Mouse (Mus musculus) lung, postnatal 0 days (tissue): Measurements from ENCODE around the gene Bcl3. TPM values are rescaled to one million over a fixed set of nuclear protein-coding genes. Genes with fewer than 3 reads are reported as not detected.

Experiments
- ATAC-seq: fragments of 200-750 bp; cut with Nextera tagmentation; 2 replicates; pipeline ENCODE4 v1.8.0; 2017; ENCODE audit warnings: moderate library complexity
- DNase-seq: peaks from one replicate; pipeline ENCODE4 v3.0.0-alpha.2; 2016; ENCODE audit warnings: low spot score
- H3K27ac ChIP-seq: fragments of 300-500 bp; sonication (generic); 2 replicates; pipeline ENCODE4 v1.5.1; 2014; ENCODE audit warnings: antibody characterized with exemption, mild to moderate bottlenecking, low read length, mixed read lengths
- H3K27me3 ChIP-seq: fragments of 300-500 bp; sonication (generic); replicated peaks from 2 replicates; pipeline ENCODE4 v1.6.1; 2014; ENCODE audit warnings: low read length, mixed read lengths; ENCODE audit not compliant: insufficient read depth
- H3K36me3 ChIP-seq: fragments of 300-500 bp; sonication (generic); 2 replicates; pipeline ENCODE4 v1.6.1; 2014; ENCODE audit warnings: low read length, mixed read lengths; ENCODE audit not compliant: insufficient read depth
- H3K4me1 ChIP-seq: fragments of 300-500 bp; sonication (generic); 2 replicates; pipeline ENCODE4 v1.6.1; 2014; ENCODE audit warnings: antibody characterized with exemption, low read depth, low read length, mixed read lengths; ENCODE audit not compliant: insufficient read depth
- H3K4me2 ChIP-seq: fragments of 300-500 bp; sonication (generic); replicated peaks from 2 replicates; pipeline ENCODE4 v1.6.1; 2014; ENCODE audit warnings: low read depth, mild to moderate bottlenecking, low read length, moderate library complexity, mixed read lengths
- H3K4me3 ChIP-seq: fragments of 300-500 bp; sonication (generic); 2 replicates; pipeline ENCODE4 v1.5.1; 2014; ENCODE audit warnings: low read depth, low read length
- H3K9ac ChIP-seq: fragments of 300-500 bp; sonication (generic); replicated peaks from 2 replicates; pipeline ENCODE4 v1.6.1; 2014; ENCODE audit warnings: low read depth, mild to moderate bottlenecking
- H3K9me3 ChIP-seq: fragments of 300-500 bp; sonication (generic); 2 replicates; pipeline ENCODE4 v1.6.1; 2016; ENCODE audit warnings: low read length, mixed read lengths
- CTCF ChIP-seq: IDR thresholded peaks from 2 replicates; pipeline ENCODE4 v1.5.1; 2016; ENCODE audit warnings: antibody characterized with exemption, mild to moderate bottlenecking
- EP300 ChIP-seq: IDR thresholded peaks from 2 replicates; pipeline ENCODE4 v1.6.1; 2016; ENCODE audit warnings: antibody characterized with exemption, mild to moderate bottlenecking, control low read depth
- WGBS: fragments of 180-500 bp; shearing (Covaris S2); extraction: QIAGEN DNeasy Blood & Tissue Kit; methylation state at CpG from one replicate; pipeline ENCODE4 v1.1.7; 2014; 5-methylcytosine and 5-hydroxymethylcytosine counted together
- polyA plus RNA-seq: library from polyadenylated mRNA; unstranded; fragments of >200 nt; fragmentation: Nextera tagmentation; extraction: Ambion mirVana; gene quantifications from 2 replicates; pipeline ENCODE4 v1.2.1, GENCODE M21; 2015

Bcl3 gene
- polyA plus RNA-seq, 1 experiment from 2014 or later, result 8.3 TPM

DNA sequence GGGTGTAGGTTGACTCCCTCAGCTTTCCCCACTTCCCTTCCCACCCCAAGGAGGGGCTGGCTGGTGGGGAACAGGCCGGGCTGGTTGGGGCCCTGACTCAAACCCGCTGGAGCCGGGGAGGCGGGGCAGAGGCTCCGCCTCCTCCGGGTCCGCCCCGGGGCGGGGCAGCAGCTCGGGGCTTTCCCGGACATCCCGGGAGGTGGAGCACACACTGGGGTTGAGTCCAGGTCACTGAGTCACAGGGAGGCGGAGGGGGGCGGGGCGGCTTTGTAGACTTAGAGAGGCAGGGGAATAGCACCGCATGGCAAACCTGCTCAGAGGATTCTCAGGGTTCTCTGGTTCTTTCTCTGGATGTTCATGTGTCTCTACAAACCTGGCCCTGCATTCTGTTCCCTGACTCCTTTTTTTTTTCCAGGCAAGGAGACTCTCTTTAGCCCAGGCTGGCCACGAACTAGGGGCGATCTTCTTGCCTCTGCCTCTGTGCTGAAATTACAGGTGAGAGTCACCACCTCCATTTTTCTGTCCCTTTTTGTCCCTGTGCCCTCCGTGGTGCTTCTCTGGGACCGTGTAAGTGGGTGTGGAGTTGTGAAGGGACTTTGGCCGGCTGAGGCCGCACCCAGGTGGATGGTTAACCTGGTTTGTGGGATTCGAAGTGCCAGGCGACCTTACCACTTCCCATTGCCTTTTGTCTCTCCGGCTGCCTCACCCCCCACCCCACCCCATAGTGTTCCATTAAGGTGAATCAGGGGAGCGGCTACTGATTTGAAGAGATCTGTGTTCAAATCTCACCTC lies 1.8 kb upstream of the Bcl3 start:
- Histone ChIP-seq H3K4me1 (peaks cover 20% of the 10 kb centered on the region; the same call in 1 of the 2 replicates), H3K9ac (no peak overlapping the region), H3K9me3 (no peaks in the 10 kb centered on the region), H3K27ac (peak overlapping the region; percentile 88), H3K36me3 (no peaks in the 10 kb centered on the region), H3K27me3 (no peaks in the 10 kb centered on the region), H3K4me2 (no peak overlapping the region), H3K4me3 (no peak overlapping the region)
- peak; percentile 43 for TF ChIP-seq EP300
- TF ChIP-seq CTCF, result no peak
- DNase-seq (peak; percentile 95), ATAC-seq (peak; percentile 95)
- WGBS, result 20% methylated on average over 24 of the region's 26 CpGs

DNA sequence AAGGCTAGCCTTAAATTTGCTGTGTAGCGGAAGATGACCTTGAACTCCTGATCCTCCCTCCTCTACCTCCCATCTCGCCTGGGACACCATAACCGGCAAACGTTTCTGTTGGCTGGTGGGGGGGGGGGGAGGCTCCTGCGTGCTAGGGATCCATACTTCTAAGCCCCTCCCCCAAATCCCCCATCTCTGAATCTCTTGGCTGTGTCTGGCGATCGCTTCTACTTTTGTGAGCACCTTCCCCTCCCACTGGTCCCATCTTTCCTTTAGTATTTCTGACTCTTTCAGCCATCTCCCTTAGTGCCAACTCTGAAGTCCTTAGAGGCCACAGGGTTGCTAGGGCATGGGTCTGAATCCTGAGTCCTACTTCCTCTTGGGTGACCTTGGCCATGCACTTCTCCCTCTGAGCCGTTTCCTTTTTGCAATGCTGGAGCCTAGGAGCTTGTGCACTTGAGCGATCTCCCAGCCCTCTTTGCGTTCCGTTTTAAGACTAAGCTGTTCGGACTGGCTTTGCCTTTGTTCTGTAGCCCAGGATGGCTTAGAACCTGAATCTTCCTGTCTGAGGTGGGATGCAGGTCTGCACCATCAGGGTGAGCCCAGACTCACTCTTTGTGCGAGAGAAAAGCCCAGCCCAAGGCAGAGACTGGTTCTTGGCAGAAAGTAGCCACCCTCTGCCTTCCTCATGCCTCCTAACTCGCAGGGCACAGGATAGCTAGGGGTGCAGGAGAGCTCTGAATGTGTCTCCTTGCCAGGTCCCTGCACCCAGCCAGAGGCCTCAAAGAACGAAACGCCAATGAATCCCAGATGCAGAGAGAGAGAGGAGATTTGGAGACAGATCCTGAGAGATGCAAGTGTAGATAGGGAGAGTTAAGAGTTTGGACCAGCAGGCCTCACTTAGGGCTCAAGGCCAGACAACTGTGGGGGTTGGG lies 949 bp upstream of the Bcl3 start:
- peak overlapping the region; percentile 88 for H3K27ac ChIP-seq
- DNase-seq (peak; percentile 63), ATAC-seq (peak; percentile 13)
- H3K27me3 ChIP-seq, result no peaks in the 10 kb centered on the region
- no peak overlapping the region for H3K9ac ChIP-seq
- no peaks in the 10 kb centered on the region for H3K36me3 ChIP-seq
- H3K9me3 ChIP-seq, result no peaks in the 10 kb centered on the region
- WGBS, result 32% methylated on average over 16 of the region's 16 CpGs
- TF ChIP-seq CTCF, result no peak
- no peak for TF ChIP-seq EP300
- no peak overlapping the region for H3K4me3 ChIP-seq
- no peak overlapping the region for H3K4me2 ChIP-seq
- peaks cover 20% of the 10 kb centered on the region; the same call in 1 of the 2 replicates for H3K4me1 ChIP-seq

DNA sequence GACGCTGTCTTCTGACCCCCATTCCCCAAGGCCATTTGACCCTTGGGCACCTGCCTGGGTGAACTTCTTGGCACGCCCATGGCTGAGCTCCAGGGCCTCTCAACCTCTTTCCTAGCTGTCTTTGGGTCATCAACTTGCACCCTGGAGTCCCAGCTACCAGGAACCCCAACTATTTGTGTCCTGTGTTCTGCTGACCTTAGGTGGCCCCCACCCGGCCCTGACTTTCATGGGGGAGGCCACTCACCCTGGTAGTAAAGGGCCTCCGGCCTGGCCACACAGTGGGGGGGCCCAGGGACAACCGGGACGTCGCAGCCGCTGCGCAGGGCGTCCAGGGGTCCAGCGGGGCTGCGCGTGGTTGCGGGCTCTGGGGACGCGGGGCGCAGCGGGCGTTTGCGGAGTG lies 377 bp downstream of the Bcl3 start:
- H3K4me1 ChIP-seq, result peaks cover 27% of the 10 kb centered on the region; the same call in 1 of the 2 replicates
- 10% methylated on average over 20 of the region's 20 CpGs for WGBS
- DNase-seq, result no peak
- peak overlapping the region; percentile 88 for H3K27ac ChIP-seq
- peak overlapping the region; percentile 48 for H3K4me3 ChIP-seq
- ATAC-seq, result no peak
- peak overlapping the region; percentile 72 for H3K9ac ChIP-seq
- H3K27me3 ChIP-seq, result no peaks in the 10 kb centered on the region
- H3K36me3 ChIP-seq, result no peaks in the 10 kb centered on the region
- no peaks in the 10 kb centered on the region for H3K9me3 ChIP-seq
- no peak for TF ChIP-seq CTCF
- TF ChIP-seq EP300, result no peak
- H3K4me2 ChIP-seq, result peak overlapping the region; percentile 92

DNA sequence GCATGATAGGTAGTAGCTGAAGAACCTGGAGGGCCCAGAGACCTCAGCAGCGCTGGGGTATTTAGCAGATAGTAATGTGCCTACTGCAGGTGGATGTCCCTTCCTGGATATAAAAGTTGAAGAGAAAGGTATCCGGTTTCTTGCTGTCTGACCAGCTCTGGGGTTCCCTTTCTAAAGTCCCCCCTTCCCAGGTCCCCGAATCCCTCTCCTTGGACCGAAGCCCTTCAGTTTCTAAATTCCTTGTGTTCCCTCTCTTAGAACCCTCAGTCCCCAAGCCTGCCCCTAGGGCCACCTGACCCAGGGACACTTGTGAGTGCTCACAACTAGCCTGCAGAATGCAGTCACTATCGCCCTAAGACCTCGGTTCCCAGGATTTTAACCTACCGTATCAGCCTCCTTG lies 937 bp downstream of the Bcl3 start:
- 0 out of 2 replicates have a peak overlapping the region, but pooled peaks have one; percentile 88 for H3K27ac ChIP-seq
- H3K9me3 ChIP-seq, result no peaks in the 10 kb centered on the region
- H3K4me1 ChIP-seq, result peaks cover 32% of the 10 kb centered on the region; the same call in 1 of the 2 replicates
- peak overlapping the region; percentile 48 for H3K4me3 ChIP-seq
- H3K4me2 ChIP-seq, result peak overlapping the region; percentile 92
- no peak for DNase-seq
- H3K36me3 ChIP-seq, result no peaks in the 10 kb centered on the region
- no peaks in the 10 kb centered on the region for H3K27me3 ChIP-seq
- 72% methylated on average over 7 of the region's 7 CpGs for WGBS
- ATAC-seq, result no peak
- no peak overlapping the region for H3K9ac ChIP-seq
- TF ChIP-seq EP300 (no peak), CTCF (no peak)

DNA sequence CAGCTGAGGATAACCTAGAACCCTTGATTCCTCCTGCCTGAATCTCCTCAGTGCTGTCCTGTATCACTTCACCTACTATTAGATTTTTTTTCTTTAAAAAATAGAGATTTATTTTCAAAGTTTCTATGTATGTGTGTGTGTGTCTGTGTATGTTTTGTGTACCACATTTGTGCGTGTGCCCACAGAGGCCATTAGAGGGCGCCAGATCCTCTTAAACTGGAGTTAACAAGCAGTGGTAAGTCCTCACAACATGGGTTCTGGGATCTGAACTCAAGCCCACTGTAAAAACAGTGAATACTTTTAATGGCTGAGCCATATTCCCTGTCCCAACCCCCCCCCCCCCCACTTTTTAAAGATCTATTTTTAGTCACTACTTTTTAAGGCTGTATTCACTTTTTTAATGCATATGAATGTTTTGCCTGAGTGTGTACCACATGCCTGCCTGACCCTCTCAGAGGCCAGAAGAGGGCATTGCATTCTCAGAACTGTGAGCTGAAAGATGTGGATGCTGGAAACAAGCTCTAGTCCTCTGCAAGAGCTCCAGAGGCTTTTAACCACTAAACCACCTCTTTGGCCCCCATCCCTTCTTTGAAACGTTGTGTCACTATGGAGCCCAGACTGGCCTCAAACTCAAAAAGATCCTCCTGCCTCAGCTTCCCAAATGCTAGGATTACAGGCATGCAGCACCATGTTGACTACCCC lies 2.1 kb downstream of the Bcl3 start:
- WGBS, result 71% methylated on average over 3 of the region's 3 CpGs

More for the DNA sequence above, 2.1 kb downstream of the Bcl3 start:
- no peak for ATAC-seq
- no peak for DNase-seq
- H3K9me3 ChIP-seq, result no peaks in the 10 kb centered on the region
- H3K36me3 ChIP-seq, result no peaks in the 10 kb centered on the region
- no peak overlapping the region for H3K27ac ChIP-seq
- no peak overlapping the region for H3K4me2 ChIP-seq
- no peak overlapping the region for H3K4me3 ChIP-seq
- no peak overlapping the region for H3K9ac ChIP-seq
- TF ChIP-seq CTCF (no peak), EP300 (no peak)
- H3K27me3 ChIP-seq, result no peaks in the 10 kb centered on the region
- H3K4me1 ChIP-seq, result peaks cover 39% of the 10 kb centered on the region; the same call in 1 of the 2 replicates
